Mouse (Mus musculus) intestine, embryonic 14.5 days (tissue): Measurements from ENCODE around the gene Slc39a8. TPM values are rescaled to one million over a fixed set of nuclear protein-coding genes. Genes with fewer than 3 reads are reported as not detected.

Experiments
- ATAC-seq: fragments of 200-750 bp; cut with Nextera tagmentation; replicated peaks from 2 replicates; pipeline ENCODE4 v1.8.0; 2017; ENCODE audit warnings: low read depth, moderate number of reproducible peaks, moderate TSS enrichment, moderate library complexity; ENCODE audit not compliant: low FRiP score, low TSS enrichment
- DNase-seq: peaks from one replicate; pipeline ENCODE4 v3.0.0-alpha.2; 2018; ENCODE audit warnings: low spot score
- H3K27ac ChIP-seq: fragments of 300-500 bp; sonication (generic); 2 replicates; pipeline ENCODE4 v1.5.1; 2014; ENCODE audit warnings: low read depth, mild to moderate bottlenecking, control low read depth
- H3K27me3 ChIP-seq: fragments of 300-500 bp; sonication (generic); replicated peaks from 2 replicates; pipeline ENCODE4 v1.6.1; 2014; ENCODE audit warnings: low read length, control low read depth; ENCODE audit not compliant: control insufficient read depth, insufficient read depth
- H3K36me3 ChIP-seq: fragments of 300-500 bp; sonication (generic); 2 replicates; pipeline ENCODE4 v1.6.1; 2014; ENCODE audit warnings: low read length, control low read depth; ENCODE audit not compliant: control insufficient read depth, insufficient read depth
- H3K4me1 ChIP-seq: fragments of 300-500 bp; sonication (generic); replicated peaks from 2 replicates; pipeline ENCODE4 v1.6.1; 2014; ENCODE audit warnings: low read length, control low read depth, mixed read lengths; ENCODE audit not compliant: control insufficient read depth, insufficient read depth
- H3K4me2 ChIP-seq: fragments of 300-500 bp; sonication (generic); 2 replicates; pipeline ENCODE4 v1.6.1; 2014; ENCODE audit warnings: low read length
- H3K4me3 ChIP-seq: fragments of 300-500 bp; sonication (generic); 2 replicates; pipeline ENCODE4 v1.5.1; 2014; ENCODE audit warnings: low read depth, low read length, control low read depth, mixed read lengths
- H3K9ac ChIP-seq: fragments of 300-500 bp; sonication (generic); 2 replicates; pipeline ENCODE4 v1.6.1; 2014; ENCODE audit warnings: mild to moderate bottlenecking, low read length
- H3K9me3 ChIP-seq: fragments of 300-500 bp; sonication (generic); 2 replicates; pipeline ENCODE4 v1.6.1; 2016; ENCODE audit warnings: low read length, control low read depth; ENCODE audit not compliant: control insufficient read depth
- WGBS: fragments of 180-500 bp; shearing (Covaris S2); extraction: QIAGEN DNeasy Blood & Tissue Kit; methylation state at CpG from one replicate; pipeline ENCODE4 v1.1.7; 2014; 5-methylcytosine and 5-hydroxymethylcytosine counted together
- polyA plus RNA-seq: library from polyadenylated mRNA; unstranded; fragments of >200 nt; fragmentation: Nextera tagmentation; extraction: Ambion mirVana; gene quantifications from 2 replicates; pipeline ENCODE4 v1.2.1, GENCODE M21; 2014

Gene Slc39a8
- polyA plus RNA-seq, 1 experiment from 2014 or later = 17.7 TPM

DNA sequence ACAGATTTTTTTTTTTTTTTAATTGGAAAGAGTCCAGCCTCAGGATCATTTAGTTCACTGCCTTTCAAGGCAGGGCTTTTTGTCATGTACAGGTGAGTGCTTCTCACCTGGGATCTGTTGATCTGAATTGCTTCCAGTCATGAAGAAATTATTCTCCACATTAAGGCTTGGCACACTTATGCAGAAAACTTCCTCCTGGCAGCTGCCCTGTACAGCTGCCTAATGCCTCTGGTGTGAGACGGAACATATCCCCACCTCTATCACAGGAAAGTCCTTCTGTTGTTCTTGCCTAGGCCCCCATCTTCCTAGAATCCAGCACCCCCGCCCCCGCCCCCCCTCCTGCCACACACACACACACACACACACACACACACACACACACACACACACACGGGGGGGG is 643 bp upstream of the Slc39a8 start:
- WGBS = 54% methylated on average over 3 of the region's 4 CpGs
- Histone ChIP-seq H3K4me3 (no peak overlapping the region), H3K36me3 (no peaks in the 10 kb centered on the region), H3K4me2 (no peak overlapping the region; the same call in 1 of the 2 replicates), H3K9me3 (no peaks in the 10 kb centered on the region), H3K27me3 (no peaks in the 10 kb centered on the region), H3K27ac (no peak overlapping the region), H3K4me1 (peaks cover 6% of the 10 kb centered on the region), H3K9ac (no peak overlapping the region)
- ATAC-seq = no peak
- DNase-seq = no peak

- Histone ChIP-seq H3K36me3 (no peaks in the 10 kb centered on the region), H3K4me2 (peak overlapping the region; percentile 96), H3K27ac (peak overlapping the region; percentile 28), H3K9ac (peak overlapping the region; percentile 55), H3K4me3 (peak overlapping the region; percentile 45), H3K4me1 (peaks cover 6% of the 10 kb centered on the region), H3K9me3 (no peaks in the 10 kb centered on the region), H3K27me3 (no peaks in the 10 kb centered on the region)
- ATAC-seq (peak; percentile 79), DNase-seq (peak; percentile 82)
- WGBS = under 1% methylated on average over 56 of the region's 57 CpGs
Observed at GRCm38 (mm10) chr3:135825754-135826683, 940 bp downstream of the Slc39a8 start.

DNA sequence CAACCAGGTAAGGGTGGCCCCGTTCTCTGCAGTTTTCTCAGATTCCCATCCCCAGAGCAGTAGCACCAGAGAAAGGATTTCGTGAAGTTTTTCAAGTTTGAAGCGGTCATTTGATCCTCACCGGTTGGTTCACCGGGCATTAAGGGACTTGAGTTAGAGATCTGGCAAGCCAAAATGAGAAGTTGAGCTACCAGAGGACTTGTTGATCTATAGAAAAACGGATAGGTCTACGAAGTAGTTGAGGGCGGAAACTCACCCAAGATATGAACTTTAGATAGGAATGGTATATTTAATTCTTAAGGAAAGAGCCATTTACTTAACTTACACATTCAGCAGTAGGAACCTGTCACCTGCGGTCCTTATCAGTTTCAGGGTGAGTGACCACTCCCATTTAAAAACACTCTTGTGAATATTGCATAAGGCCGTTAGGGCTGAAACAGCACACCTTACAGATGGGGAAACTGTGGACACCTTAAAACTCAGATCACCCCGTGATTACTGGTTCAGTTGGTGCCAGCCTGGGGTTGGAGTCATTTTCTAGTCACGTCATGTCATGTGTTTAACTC is 1.7 kb downstream of the Slc39a8 start:
- 22% methylated on average over 12 of the region's 12 CpGs for WGBS
- Histone ChIP-seq H3K27me3 (no peaks in the 10 kb centered on the region), H3K4me3 (peak overlapping the region; percentile 45), H3K9me3 (no peaks in the 10 kb centered on the region), H3K4me2 (peak overlapping the region; percentile 96), H3K27ac (no peak overlapping the region), H3K9ac (peak overlapping the region; percentile 55), H3K36me3 (no peaks in the 10 kb centered on the region), H3K4me1 (peaks cover 6% of the 10 kb centered on the region)
- no peak for DNase-seq
- no peak for ATAC-seq

DNA sequence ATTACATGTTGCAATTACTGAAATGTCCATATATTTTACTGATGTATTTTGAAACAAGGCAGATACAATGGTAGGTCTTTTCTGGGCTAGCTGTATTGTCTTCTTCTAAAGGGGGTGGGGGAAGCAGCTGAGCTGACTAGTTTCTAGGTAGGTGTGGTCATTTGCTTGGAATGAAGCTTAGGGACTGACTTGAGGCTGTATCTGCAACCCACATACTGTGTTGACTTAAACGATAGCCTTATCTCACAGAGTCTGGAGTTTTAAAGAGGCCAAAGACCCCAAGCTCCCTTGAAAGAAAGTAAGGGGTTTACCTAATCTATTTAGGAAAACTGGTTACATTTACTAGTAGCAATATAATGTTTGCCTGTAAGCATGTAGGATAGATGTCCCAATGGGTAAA is 2.9 kb downstream of the Slc39a8 start:
- Histone ChIP-seq H3K4me2 (peak overlapping the region; percentile 96; the same call in 1 of the 2 replicates), H3K36me3 (no peaks in the 10 kb centered on the region), H3K27me3 (no peaks in the 10 kb centered on the region), H3K9ac (no peak overlapping the region), H3K4me3 (no peak overlapping the region), H3K9me3 (no peaks in the 10 kb centered on the region), H3K27ac (no peak overlapping the region), H3K4me1 (peaks cover 6% of the 10 kb centered on the region)
- DNase-seq (no peak), ATAC-seq (no peak)
- 40% methylated on average over 1 of the region's 1 CpGs for WGBS

DNA sequence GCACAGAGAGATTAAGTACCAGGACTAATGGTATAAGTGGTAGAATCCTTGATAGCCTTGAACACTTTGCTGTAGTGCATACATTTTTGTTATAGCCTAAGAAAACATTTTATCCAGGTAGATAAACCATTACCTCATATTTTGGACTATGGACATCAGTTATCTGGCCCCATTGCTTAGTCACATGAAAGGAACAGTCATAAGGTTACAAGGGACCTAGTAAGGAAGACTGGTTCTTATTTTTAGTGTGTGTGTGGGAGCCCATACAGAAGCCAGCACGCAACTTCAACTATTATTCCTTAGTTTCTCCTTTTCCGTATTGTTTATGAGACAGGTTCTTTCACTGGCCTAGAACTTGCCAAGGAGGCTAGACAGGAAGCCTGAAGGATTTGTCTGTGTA is 7.4 kb downstream of the Slc39a8 start:
- Histone ChIP-seq H3K4me3 (no peak overlapping the region), H3K9ac (no peak overlapping the region)
- WGBS = 87% methylated on average over 2 of the region's 2 CpGs

DNA sequence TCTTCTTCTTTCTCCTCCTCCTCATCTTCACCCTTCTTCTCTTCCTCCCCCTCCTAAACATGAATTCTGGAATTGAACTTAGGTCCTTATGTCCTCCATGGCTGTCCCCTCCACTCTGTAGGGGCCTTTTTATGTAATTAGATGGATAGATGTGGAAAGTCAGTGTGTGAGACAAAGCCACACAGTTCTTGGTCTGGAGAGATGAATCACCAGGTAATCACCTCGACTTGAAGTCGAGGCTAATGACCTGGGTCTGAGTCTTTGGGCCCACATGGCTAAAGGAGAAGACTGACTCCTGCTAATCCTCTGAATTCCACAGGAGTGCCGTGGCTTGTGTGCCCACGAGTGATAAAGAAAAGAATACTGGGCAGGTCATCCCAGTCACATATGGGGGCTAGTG is 7.8 kb downstream of the Slc39a8 start:
- DNase-seq = no peak
- WGBS = 75% methylated on average over 4 of the region's 4 CpGs
- no peaks in the 10 kb centered on the region for H3K4me1 ChIP-seq

More for the DNA sequence above, 7.4 kb downstream of the Slc39a8 start:
- no peaks in the 10 kb centered on the region for H3K36me3 ChIP-seq
- H3K4me1 ChIP-seq = no peaks in the 10 kb centered on the region
- no peak overlapping the region for H3K4me2 ChIP-seq
- ATAC-seq (no peak), DNase-seq (no peak)
- no peaks in the 10 kb centered on the region for H3K27me3 ChIP-seq
- no peaks in the 10 kb centered on the region for H3K9me3 ChIP-seq
- no peak overlapping the region for H3K27ac ChIP-seq

GRCm38 (mm10) chr3:135834988-135835387 is 9.9 kb downstream of the Slc39a8 start:
- Histone ChIP-seq H3K27me3 (no peaks in the 10 kb centered on the region), H3K4me3 (no peak overlapping the region), H3K4me2 (no peak overlapping the region), H3K36me3 (no peaks in the 10 kb centered on the region), H3K9ac (no peak overlapping the region), H3K27ac (no peak overlapping the region), H3K4me1 (no peaks in the 10 kb centered on the region), H3K9me3 (no peaks in the 10 kb centered on the region)
- DNase-seq (no peak), ATAC-seq (no peak)
- 86% methylated on average over 3 of the region's 3 CpGs for WGBS

More for the DNA sequence above, 7.8 kb downstream of the Slc39a8 start:
- no peak overlapping the region for H3K4me3 ChIP-seq
- no peaks in the 10 kb centered on the region for H3K27me3 ChIP-seq
- no peak overlapping the region for H3K27ac ChIP-seq
- H3K9me3 ChIP-seq = no peaks in the 10 kb centered on the region
- no peaks in the 10 kb centered on the region for H3K36me3 ChIP-seq
- H3K4me2 ChIP-seq = no peak overlapping the region
- no peak overlapping the region for H3K9ac ChIP-seq
- no peak for ATAC-seq

GRCm38 (mm10) chr3:135839535-135839934 is 14.5 kb downstream of the Slc39a8 start:
- no peaks in the 10 kb centered on the region for H3K27me3 ChIP-seq
- no peak for ATAC-seq
- 92% methylated on average over 13 of the region's 13 CpGs for WGBS
- no peaks in the 10 kb centered on the region for H3K9me3 ChIP-seq
- no peak overlapping the region for H3K4me2 ChIP-seq
- 0 out of 2 replicates have a peak, but pooled peaks cover 5% of the 10 kb centered on the region for H3K4me1 ChIP-seq
- H3K27ac ChIP-seq = no peak overlapping the region
- DNase-seq = peak; percentile 32
- no peak overlapping the region for H3K9ac ChIP-seq
- no peak overlapping the region for H3K4me3 ChIP-seq
- H3K36me3 ChIP-seq = no peaks in the 10 kb centered on the region
